Mouse (Mus musculus) spleen, adult 18-20 months (tissue): Measurements from ENCODE around the gene Adamts12.

Source experiments
- DNase-seq, 2 experiments: peaks; one replicate each; pipeline ENCODE4 v3.0.0; 2022; ENCODE audit warnings: mixed read lengths in 2 of 2

The Adamts12 gene

GRCm38 (mm10) chr15:11173884-11174470, 109.4 kb downstream of the Adamts12 start:
- DNase-seq: no peak

GRCm38 (mm10) chr15:11174842-11175241, 110.3 kb downstream of the Adamts12 start:
- no peak for DNase-seq

- DNase-seq: no peak
Observed at GRCm38 (mm10) chr15:11177448-11177847, 112.9 kb downstream of the Adamts12 start.

DNA sequence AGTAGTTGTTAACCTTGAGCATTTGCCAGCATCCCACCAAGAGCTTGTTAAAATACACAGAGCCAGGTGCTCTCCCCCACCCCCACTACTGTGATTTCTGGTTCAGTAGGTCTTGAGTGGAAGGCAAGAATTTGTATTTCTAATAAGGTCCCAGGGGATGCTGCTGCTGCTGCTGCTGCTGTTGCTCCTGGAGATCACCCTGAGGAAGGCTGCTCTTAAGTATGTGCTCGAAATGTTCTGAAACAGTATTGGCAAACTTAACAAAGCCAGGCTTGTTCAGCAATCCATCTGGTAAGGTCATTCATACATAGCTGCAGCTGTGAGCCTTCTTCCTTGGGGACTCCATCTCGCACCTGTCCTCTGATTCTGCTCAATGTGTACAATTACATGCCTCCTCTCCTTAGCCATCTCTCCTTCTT, 115.2 kb downstream of the Adamts12 start:
- DNase-seq: no peak

- no peak for DNase-seq
Observed at GRCm38 (mm10) chr15:11186711-11187110, 122.1 kb downstream of the Adamts12 start.

GRCm38 (mm10) chr15:11190447-11190846, 125.9 kb downstream of the Adamts12 start:
- no peak for DNase-seq

GRCm38 (mm10) chr15:11192762-11193161, 128.2 kb downstream of the Adamts12 start:
- no peak for DNase-seq

DNA sequence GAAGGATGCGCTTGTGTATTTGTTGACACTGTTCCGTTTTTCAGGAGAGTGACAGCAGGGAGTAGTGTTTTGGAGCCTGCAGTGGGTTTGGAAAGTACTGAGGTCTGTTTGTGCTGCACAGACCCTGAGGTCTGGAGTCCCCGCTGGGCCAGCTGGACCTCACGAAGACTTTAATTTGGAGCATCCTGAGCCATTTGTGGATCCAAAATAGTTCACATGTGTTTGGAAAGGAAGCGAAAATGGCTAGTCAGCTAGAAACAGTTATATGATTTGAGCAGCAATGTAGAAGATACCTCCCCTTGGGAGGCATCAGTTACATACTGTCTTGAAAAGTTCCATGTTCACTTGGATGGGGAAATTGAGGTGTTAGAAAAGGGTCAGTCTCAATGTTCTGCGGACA, 132.5 kb downstream of the Adamts12 start:
- DNase-seq: no peak

DNA sequence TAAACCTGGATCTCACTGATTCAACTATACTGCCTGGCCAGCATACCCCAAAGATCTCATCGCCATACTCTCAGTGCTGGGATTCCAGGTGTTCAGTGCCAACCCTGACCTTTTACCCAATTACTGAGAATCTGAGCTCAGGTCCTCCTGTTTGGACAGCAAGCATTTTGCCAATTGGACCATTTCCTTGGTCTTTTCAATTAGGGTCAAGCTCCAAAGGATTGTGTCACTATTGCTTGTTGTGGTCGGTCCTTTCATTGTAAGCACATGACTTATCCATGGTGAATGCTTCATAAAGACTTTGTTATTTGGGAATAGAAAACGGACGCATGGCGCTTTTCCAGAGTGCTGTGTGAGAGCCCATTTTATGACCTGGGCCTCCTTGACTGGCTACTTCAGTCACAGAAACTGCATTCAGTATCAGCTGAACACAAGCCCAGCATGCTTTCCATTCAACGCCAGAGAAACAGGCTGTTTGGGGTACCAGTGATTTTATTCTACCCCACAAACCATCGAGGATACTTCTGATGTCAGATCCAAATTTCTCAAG, 133.7 kb downstream of the Adamts12 start:
- DNase-seq: no peak

GRCm38 (mm10) chr15:11203084-11203483, 138.5 kb downstream of the Adamts12 start:
- DNase-seq: no peak

GRCm38 (mm10) chr15:11204934-11205333, 140.3 kb downstream of the Adamts12 start:
- no peak for DNase-seq

GRCm38 (mm10) chr15:11210976-11211375, 146.4 kb downstream of the Adamts12 start:
- DNase-seq: no peak

- DNase-seq: no peak
Observed at GRCm38 (mm10) chr15:11233906-11234632, 169.5 kb downstream of the Adamts12 start.

DNA sequence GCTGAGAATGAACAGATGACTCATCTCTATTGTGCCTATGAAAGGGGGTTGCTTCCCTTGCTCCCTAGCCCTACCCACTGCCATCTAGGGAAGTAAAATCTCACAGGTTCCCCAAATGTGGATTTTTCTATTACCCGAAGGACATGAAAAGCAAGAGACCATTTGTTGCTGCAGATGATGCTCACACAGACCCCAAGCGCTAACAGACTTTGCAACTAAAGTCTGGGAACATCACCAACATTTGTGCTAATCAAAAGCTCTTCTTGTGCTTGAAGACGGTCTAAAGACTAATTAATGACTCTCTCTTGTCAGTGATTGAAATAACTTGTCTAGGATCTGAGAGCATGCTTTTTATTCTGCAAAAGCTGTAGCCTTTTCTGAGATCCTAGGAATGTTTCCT, 175.8 kb downstream of the Adamts12 start:
- no peak for DNase-seq

DNA sequence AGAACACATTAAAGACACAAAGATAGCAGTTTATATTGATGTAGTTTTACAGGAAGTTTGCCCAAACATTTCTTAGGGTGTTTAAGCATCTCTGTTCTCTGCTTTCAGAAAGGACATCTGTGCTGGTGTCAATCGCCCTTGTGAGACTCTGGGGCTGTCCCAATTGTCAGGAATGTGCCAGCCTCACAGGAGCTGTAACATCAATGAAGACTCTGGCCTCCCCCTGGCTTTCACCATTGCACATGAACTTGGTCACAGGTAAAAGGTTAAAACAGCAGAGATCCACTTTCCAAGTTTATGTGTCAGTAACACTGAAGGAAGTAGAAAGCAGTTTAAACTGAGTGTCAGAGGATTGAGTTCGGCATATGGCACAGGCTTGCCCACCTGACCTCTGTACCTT, 176.7 kb downstream of the Adamts12 start:
- DNase-seq: no peak

DNA sequence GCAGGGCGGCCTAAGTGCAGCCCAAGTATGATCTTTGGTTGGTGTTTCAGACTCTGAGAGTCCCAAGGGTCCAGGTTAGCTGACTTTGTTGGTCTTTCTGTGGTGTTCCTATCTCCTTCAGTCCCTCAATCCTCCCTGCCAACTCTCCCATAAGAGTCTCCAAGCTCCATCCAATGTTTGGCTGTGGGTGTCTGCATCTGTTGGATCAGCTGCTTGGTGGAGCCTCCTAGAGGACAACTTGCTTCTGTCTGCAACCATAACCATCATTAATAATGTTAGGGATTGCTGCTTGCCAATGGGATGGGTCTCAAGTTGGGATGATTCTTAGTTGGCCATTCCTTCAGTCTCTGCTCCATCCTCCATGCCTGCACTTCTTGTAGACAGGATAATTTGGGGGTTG, 181.8 kb downstream of the Adamts12 start:
- DNase-seq: no peak

DNA sequence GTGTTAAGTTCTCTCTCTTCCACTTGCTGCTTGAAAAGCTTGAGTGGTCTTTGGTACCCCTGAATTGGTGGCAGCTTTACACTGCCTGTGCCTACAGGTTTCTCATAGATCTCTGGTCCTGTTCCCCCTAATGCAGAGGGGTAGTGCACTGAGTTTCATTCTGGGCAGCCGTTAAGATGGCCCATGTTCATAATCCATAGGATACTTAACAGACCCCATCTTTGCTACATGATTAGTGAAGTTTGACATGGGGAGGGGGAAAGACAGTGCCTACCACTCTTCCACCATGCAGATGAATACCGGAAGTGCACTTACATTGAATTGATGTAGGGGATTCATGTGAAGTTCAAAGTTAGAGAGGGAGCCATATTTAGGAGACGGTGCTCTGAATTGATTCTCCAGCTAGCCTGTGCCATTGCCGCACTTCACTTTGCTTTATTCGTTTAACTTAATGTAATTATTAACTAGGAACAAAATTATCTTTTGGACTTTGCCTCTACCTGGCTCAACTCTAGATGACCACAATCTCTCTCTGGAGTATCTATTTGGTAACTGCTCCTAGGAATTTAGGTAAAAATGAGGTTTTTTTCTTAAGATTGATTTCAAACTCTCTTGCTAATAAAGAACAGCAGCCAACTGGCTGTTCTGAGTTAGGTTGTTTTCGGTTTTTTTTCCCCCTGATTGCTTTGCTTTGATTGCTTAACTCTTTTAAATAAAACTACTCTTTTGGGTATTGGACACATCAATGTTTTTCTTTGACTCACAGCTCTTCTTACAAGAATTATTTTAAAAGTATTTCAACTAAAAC, 214.9 kb downstream of the Adamts12 start:
- DNase-seq: no peak

DNA sequence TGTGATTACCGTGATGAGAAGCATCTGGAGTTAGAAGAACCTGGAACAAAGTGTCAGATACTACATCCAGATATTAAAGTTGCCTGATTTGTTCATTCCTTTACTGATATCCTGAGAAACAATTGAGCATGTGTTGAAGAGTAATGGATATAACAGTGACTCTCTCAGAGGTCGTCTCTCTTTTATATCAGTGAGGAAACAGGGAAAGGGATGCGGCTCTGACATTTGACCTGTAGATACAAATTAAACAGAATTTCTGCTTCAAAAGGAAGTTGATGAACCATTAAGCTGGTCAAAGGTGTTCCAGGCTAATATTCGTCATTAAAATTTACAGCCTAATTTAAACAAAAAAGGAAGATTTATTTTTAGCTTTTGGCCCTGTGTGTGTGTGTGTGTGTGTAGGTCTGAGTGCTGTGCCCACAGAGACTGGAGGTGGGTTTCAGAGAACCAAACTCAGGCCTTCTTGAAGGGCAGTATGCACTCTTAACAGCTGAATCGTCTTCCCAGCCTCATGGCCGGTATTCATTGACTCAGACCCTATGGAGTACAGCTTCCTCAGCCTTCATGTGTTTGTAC, 216.2 kb downstream of the Adamts12 start:
- DNase-seq: no peak

- DNase-seq: no peak
Observed at GRCm38 (mm10) chr15:11283171-11283570, 218.6 kb downstream of the Adamts12 start.

GRCm38 (mm10) chr15:11287780-11288179, 223.2 kb downstream of the Adamts12 start:
- no peak for DNase-seq

GRCm38 (mm10) chr15:11292246-11292645, 227.7 kb downstream of the Adamts12 start:
- DNase-seq: no peak

GRCm38 (mm10) chr15:11295016-11295415, 230.4 kb downstream of the Adamts12 start:
- DNase-seq: no peak

DNA sequence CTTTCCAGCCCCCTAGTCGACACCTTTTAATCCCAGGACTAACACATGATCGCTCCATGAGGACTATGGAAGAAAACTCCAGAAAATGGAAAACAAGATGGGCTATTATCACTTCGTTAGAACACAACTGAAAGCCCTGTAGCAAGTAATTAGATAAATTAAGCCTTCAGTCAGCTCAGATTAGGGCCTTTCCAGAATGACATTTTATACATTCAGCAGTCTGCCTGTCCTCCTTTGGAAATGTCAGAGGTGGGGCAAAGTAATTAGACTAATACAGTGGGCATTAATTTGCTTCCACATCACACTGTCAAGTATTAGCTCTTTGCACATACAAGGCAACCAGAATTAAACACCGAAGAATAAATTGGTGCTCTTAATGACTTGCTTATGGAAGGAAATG, 233.4 kb downstream of the Adamts12 start:
- DNase-seq: no peak
